Mouse (Mus musculus): ENCODE measurements around the gene Foxo3.

Gene Foxo3

DNA sequence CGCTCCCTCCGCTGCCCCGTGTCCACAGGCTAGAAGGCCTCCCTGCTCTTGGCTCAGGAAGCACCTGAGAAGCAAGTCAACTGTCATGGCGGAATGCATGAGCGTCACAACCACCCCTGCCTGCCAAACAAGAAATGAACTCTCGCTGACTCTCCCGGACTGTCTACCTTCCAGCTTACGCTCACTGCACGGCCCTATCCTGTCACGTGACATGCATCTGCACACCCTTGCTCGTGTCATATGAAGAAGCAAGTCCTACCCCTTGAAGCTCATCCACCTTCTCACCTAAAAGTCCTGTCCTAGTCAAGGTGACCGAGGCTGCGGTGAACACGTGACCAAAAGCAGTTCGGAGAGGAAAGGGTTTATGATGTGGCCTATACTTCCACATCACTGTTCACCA lies 50.4 kb downstream of the Foxo3 start:
- DNase-seq (ENCODE audit: extremely low spot score) = no peak

DNA sequence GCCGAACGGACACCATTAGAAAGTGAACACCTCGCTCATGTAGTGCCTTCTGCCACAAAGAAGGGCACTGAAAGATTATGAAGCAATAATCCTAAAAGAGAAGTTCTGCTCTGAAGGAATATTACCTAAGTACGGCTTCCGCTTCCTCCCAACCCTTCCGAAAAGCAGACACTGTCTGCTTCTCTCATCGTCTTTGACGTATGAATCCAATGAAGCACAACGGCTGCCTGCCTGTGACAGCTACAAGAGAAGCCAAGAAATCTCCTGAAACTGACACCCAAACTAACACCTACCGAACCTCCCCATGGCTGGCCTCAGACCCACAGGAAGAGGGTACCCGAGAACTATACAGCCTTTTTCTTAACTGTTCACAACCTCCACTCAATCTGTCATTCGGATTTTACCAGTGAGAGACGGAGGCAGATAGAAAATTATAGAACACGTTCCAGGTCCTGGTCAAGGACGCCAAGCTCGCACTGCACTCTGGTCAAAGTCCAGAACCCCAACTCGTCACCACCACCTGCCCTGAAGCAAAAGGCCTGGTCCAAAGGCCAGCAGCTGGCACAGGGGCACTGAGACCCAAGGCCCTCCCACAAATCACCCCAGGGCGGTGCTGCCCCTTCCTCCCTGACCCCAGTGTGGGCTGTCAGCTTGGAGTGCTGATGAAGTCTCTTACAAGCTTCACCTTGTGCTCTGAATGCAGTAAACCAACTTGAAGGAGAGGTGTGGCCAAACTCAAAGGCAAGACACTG lies 51.2 kb downstream of the Foxo3 start:
- no peak for DNase-seq (ENCODE audit: extremely low spot score)

DNA sequence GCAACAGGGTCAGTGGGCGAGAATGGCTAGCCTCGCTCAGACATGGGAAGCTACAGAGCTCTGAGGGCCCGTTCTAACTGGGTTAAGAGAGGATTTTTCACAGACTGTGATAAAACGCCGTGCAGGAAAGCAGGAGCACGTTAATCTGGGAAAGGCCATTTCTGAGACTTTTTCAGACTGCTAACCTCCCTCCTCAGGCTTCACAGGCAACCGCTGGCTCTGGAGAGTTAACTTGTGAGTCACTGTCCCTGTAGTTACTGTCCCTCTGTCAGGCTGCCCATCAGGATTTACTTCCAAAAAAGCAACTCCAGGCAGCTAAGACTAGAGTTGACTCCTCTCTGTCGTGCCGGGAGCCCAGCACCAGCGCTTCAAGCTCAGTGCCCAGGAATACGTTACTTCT lies 54.6 kb downstream of the Foxo3 start:
- DNase-seq (ENCODE audit: extremely low spot score) = no peak

DNA sequence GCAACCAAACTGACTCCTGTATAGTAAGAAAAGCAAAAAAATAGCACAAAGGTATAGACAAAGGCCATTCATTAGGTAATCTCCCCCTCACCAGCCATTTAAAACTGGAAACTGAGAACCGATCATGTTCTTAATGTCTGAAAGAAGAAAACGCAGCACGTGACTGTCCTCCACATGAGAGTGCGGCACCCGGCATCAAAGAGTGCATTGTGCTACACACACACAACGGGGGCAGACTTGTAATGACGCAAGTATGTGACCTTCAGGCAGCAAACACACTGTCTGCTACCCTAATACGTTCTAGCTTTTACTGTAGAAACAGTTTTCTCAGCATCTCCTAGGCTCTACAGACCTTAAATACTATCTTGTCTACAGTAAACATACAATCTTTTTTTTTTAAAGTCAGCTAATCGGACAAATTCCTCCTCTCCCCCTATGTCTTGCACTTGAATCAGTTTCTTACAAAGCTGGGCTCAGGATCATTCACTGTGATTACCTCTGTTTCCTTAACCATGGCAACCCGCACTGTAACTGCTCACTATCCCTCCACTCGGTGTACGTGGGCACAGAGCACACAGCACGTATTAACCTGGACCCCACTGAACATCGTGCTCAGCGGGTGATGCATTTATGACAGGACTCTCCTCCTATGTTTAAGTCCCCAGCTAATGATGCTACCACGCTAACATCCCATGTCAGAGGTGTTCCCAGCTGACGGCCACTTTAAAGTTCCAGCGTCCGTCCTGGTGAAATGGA lies 55.2 kb downstream of the Foxo3 start:
- DNase-seq (ENCODE audit: extremely low spot score) = no peak

DNA sequence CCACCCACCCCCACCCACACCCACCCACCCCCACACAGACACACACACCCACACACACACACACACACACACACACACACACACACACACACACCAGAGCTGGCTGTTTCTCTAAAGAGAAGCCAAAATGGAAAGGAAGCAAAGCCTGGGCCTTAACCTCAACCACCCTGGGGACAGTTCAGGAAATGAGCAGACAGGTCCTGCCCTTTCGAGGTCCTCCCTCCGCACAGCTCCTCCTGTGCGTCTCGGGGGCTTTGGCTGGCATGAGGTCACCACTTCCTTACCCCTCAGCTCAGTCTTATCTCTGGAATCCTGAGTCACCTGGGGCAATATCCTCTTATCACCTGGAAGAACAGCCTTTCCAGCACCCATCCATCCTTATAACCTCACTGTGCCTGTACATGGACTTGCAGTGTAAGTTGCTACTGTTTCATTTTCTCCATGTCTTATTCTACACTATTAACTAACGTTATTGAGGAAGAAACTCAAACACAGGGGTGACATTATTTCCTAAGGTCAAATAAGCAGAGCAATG lies 56.1 kb downstream of the Foxo3 start:
- DNase-seq (ENCODE audit: extremely low spot score) = no peak

DNA sequence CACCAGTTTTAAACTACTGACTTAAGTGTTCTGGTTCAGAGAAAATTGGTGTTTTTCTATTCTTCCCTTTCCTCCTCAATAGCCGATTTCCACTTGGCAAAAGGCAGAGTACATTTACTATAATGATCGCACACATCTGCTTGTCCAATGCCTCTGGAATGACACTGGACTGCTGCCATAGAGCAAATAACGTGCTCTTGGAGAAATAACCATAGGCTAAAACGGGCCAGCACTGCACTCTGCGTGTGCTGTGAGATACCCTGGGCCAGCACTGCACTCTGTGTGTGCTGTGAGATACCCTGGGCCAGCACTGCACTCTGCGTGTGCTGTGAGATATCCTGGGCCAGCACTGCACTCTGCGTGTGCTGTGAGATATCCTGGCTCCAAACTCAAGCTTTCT lies 65.1 kb downstream of the Foxo3 start:
- DNase-seq (ENCODE audit: extremely low spot score) = no peak

DNA sequence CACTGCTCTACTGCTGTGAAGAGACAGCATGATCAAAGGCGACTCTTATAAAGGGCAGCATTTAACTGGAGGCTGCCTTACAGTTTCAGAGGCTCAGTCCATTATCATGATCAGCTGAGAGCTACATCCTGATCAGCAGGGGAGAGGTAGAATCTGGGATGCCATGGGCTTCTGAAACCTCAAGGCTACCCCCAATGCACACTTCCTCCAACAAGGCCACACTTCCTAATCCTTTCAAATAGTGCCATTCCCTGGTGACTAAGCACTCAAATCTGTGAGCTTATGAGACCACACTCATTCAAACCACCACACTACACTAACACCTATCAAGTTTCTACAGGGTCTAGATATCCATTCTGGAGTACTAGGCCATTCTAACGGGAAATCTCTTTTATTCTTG lies 65.9 kb downstream of the Foxo3 start:
- no peak for DNase-seq (ENCODE audit: extremely low spot score)

DNA sequence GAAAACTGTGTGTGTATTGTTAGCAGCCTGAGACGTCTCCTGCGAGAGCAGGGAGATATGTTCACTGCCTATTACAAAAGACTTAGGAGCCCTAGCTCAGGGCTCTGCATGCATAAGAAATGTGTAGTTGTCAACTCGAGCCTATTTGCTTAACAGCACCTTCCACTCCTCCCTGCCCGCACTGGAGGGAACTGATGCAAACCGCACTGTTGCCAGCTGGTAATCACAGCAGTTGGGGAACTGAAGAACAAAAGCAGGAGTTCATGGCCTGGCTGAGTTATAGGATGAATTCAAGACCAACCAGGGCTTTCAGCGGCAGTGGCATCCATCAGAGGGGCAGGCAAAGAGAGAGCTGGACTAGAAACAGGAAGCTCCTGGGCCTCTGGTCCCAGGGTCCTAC lies 66.7 kb downstream of the Foxo3 start:
- DNase-seq (ENCODE audit: extremely low spot score) = no peak

DNA sequence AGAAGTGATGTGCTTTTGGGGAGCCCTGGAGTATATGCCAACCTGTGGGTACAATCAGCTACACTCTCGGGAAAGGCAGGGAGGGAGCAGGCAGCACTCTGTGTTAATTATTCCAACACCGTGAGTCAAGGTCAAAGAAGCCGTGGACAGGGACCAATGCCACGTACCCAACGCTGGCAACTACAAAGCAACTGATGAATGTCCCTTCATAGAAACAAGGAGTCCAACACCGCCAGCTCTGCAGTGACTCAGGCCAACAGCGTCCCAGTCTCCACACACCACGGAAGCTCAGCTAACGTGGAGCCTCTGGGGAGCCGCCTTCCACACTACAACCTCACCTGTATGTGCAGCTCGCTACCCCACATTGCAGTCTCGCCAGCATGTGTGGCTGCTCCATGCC lies 68.9 kb downstream of the Foxo3 start:
- no peak for DNase-seq (ENCODE audit: extremely low spot score)

DNA sequence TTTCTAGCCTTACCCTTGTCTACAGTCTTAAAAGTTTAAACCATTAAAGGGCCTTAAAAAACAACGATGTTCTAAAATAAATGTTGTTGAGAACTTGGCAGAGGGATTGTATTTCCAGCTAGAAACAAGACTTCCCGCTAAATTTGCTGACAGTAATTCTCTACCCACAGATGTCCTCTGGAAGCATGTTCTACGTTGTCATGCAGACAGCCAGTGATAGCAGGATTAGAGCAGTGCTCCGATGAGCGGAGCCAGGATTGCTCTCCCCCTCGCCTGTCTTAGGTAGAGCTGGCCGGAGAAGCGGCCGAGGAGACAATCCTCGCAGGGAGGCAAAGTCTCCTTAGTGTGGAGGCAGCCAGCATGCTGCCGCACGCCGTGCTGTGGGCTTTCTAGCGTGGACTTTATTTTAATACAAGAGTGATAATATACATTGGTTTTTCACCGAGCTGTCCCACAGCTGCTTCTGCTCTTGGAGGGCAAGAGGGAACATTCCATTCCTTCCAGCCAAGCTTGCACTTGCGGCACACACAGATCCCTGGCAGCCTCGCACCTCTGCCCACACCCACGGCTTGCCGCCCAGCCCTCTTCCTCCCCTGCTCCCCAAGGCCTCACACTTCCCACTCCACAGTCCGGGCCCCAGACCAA lies 71.7 kb downstream of the Foxo3 start:
- no peak for DNase-seq (ENCODE audit: extremely low spot score)

DNA sequence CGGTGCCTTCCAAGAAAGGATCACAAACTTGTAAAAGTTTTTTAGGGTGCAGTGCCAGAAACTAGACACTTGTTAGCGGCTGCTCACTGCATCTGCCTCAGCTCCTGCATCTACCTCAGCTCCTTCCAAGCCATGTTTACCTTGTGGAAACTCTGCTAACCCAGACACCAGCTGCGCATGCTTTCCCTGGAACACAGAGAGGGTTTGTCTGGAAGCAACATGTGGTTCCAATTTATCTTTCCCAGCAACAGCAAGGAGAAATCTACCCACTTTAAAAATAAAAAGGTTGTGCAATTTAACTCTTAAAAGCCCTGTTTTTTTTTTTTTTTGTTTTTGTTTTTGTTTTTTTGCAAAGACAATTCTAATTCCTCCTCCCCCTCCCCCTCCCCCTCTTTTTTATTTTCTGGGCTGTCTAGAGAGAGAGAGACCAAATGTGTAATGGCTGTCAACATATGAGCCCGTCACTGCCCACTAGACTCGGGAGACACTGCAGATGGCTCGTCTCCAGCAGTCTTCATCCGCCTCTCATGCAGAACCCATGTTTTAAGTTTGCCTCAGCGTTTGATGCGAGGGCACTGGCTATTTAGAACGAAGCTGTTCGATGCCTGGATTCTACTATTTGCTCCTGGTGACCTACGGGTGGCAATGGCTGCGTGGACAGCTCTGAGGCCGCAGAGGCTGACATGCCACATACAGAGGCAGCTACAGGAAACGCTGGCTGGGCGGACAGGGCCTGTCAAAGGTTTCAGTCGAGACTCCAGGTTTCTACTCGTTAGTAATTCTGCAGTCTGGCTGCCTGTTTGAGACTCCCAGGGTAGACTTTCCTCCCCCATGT lies 73.0 kb downstream of the Foxo3 start:
- DNase-seq (ENCODE audit: extremely low spot score) = peak; percentile 27

DNA sequence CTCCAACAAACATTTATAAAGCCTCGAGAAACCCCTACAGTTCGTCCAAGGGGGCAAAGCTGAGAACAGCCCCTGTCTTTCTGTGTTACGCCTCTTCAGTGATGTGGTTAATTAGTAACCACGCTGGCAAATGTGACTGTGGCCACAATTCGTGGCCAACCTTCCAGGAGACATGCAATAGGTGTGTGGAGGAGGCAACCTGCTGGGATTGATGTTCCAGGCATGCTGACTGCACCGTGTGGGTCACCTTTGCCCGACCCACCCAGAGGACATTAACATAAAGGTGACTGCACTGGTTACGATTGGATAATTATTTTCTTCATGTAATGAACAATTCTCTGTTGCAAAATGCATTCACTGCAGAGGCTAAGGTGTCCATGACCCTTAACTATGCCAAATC lies 74.0 kb downstream of the Foxo3 start:
- no peak for DNase-seq (ENCODE audit: extremely low spot score)

DNA sequence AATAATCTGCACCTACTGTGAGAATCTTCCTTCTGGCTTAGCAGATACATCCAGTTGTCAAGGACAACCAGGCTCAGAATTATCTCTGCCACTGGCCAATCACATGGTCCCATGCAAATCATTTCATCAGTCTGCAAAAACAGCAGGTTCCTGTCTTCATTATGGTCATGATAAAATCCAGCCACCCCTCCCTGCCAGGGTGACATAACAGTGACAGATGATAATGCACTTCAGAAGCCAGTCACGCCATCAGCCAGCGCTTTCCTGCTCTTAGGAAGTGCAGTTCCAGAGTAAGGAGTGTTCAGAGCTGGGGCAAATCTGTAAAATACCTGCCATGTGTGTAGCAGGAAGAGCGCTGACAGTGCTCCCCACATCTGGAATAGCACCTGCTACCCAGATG lies 77.1 kb downstream of the Foxo3 start:
- no peak for DNase-seq (ENCODE audit: extremely low spot score)

DNA sequence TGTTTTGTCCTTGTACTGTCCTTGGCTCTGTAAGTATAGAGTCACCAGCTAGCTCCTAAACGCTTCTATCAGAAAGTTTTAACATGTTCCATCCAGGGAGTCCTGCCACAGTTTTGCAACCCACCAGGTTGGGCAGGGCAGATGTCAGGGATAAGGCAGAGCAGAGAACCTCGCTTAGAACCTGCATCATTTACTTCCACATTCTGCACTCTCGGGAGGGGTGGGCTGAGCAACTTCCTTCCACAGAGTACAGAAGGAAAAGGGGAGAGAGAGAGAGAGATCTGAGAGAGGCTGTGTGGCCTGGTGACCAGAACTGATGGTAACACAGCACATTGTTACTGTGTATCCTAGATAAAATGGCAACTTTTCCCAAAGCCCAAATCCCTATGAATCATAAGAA lies 77.9 kb downstream of the Foxo3 start:
- no peak for DNase-seq (ENCODE audit: extremely low spot score)

DNA sequence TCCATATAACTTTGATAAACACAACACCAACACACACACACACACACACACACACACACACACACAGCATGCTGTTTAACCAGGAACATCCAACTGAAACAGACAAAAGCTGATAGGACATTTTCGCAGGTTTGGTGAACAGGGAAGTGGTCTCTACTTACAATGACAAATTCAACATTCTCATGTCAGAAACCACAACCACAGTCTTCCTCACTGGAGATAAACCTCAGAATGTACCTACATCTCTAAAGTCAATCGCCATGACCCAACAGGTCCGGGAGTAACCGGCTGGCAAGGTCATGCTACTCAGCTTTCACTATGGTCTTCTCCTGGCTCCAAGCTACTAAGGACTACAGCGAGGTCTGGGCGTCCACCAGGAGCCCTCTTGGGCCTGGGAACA lies 81.8 kb downstream of the Foxo3 start:
- no peak for DNase-seq (ENCODE audit: extremely low spot score)

DNA sequence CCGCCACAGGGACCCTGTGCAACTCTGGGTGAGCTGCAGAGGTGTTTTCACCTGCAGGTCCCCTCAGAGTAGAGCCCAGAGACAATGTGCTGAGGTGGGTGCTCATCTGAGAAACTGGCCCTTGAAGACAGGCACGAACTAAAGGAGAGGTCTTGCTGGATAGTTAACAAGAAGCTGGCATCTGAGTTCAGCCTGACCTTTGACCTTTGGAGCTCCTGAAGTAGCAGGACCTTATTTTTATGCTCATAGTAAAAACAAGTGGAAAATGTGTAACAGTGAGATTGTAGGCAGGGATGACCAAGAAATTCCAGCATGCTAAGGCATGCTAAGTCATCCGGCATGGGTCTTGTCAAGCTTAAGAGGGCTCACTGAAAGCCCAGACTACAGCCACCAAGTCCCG lies 82.6 kb downstream of the Foxo3 start:
- DNase-seq (ENCODE audit: extremely low spot score) = no peak

DNA sequence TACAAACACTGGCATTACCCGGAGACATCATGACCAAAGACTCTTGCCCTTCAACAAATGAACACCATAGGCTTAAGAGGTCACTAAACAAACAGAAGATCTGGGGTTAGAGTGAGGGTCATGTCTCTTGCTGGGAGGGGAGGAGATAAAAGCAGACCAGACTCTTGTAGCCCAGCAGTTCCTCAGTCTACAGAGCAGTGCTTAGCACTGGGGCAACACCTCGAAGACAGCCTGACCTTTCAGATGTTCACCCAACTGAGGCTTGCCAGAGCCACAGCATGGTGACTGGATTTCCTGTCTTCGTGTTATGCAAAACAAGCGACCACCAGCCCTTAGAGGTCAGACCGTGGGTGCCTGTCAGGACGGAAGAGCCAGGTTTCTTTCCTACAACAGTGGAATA lies 83.6 kb downstream of the Foxo3 start:
- DNase-seq (ENCODE audit: extremely low spot score) = peak; percentile 53

DNA sequence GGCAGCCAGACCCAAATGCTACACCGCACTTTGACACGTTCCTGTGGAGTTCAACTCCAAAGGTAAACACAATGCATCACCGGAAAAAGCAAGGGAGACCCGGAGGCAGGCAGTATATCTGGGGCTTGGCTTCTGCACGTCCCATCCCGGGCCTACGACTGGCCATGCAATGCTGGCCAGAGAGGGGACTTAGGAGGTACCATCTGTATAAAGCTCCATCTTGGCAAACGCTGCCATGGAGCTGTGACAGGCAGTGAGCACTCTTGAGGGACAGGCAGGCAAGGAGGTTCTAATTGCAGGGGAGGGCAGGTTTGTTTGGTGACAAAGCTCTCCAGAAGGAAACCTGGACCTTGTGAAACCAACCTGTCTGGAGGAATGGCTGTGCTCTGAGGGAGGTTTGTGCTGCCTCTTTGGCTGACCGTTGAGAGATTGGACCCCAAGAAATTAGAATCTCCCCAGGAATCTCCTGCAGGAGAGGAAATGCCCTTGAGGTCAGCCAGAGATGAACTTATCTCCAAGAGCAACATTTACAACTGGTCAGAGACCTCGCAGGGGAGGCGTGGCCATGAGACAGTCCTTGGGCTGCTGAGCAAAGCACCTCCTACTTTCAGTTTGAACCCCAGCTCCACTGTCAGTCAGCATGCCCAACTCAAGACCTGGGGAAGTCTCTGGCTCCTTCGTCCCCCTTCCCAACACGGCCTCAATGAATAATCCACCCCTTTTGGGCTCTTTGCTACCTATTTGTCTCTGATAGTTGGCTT lies 86.7 kb downstream of the Foxo3 start:
- DNase-seq (ENCODE audit: extremely low spot score) = no peak

DNA sequence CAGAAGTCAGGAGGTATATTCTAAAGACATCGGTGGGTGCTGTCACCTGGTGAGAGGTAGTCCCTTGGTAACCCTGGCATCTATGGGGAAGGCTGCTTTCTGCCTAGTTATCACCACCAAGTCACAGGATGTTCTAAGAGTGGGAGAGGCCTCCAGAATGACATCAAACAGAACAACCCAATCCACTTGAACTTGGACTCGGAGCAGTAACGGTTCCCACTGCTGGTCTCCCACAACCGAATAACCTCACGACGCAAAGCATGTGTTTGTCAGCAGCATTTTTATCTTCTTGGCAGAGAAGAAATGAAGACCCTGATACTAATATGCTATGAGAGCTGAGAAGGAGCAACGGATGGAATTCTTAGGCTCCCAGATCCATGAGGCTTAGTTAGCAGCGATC lies 87.5 kb downstream of the Foxo3 start:
- DNase-seq (ENCODE audit: extremely low spot score) = no peak

DNA sequence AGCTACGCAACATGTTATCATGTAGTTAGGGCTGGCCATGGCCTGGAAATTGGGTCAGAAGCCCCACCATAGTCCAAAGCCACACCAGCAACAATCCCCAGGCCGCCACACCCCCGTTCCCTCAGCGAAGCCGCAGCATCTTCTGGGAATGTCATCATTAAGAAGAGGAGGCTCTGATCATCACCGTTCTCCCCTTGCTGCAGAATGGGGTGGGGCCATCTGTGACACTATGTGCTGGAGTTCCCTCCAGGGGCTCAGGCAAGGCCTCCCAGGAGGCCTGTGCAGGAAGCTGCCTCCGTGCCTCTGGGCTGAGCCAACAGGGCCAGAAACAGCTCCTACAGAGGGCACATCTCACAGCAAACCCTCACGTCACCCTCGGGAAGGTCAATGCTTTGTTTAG lies 88.5 kb downstream of the Foxo3 start:
- DNase-seq (ENCODE audit: extremely low spot score) = no peak

DNA sequence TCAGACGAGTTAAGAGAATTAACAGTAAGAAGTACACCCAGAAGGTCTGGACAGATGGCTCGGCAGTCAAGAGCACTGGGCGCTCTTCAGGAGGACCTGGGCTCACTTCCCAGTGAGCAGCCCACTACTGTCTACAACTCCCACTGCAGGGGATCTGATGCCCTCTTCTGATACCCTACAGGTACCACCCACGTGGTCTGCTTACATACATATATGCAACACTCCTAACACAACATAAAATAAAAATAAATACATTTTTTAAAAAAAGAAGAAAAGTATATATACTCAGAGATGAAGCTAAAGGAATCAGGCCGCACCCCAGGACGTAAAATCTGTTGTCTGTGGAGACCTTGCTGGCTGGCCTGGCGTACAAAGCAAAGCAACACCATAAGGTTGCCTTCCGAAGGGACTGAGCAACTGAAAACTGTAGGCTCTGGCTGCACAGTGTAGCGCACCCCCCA lies 89.6 kb downstream of the Foxo3 start:
- no peak for DNase-seq (ENCODE audit: extremely low spot score)

Data from embryo, embryonic 9.5 days (tissue).